Mouse (Mus musculus) E14TG2a.4 (cell line): Measurements from ENCODE around the gene Nav1.

Source experiments
- CTCF ChIP-seq: conservative IDR thresholded peaks from 2 replicates; pipeline ENCODE4 v1.5.1; 2014; ENCODE audit warnings: low read length
- NANOG ChIP-seq: IDR thresholded peaks from 2 replicates; pipeline ENCODE4 v1.6.1; 2014; ENCODE audit warnings: borderline replicate concordance, low read length, mixed read lengths
- POU5F1 ChIP-seq: IDR thresholded peaks from 2 replicates; pipeline ENCODE4 v1.6.1; 2014; ENCODE audit warnings: low read length, borderline replicate concordance

DNA sequence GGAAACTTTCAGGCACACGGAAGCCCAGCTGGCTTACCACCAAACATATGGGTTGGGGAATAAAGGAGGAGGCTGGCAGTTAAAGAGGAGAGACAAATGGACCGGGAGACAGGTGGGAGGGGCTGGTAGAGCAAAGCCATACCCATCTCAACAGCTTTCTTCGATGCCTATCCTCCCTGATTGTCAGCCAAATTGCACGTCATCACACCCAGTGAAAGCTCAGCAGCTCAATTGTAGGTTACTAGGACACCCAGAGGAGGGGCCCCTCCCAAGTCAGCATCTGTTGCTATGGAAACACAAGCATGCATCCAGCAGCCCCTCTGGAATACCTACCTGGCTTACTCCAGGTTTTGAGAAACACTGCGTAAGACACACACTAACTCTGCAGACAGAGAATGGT is 88.4 kb downstream of the Nav1 start:
- TF ChIP-seq CTCF (no peak), POU5F1 (no peak), NANOG (no peak)
